In genomic region chr2:171633355-171634097, GRCm38 (mm10) we compare ENCODE assay signal across 10 mouse cellular contexts.
DNase-seq lines count a peak whose midpoint lies in the region; ATAC-seq and TF ChIP-seq lines count a peak whose summit lies in the region.
"Had no signal": no experiment of that assay in that cellular context is flagged by ENCODE, and none has a peak within 500 bp of the region (broad histone marks: within the 10 kb centered on the region; RNA-seq: fewer than 3 reads in every experiment).

No protein-coding gene starts in this region.

- ATAC-seq in kidney, embryonic 14.5 days (ENCODE audit: low FRiP score, low TSS enrichment), result no peak

- no peak overlapping the region for H3K4me3 ChIP-seq in kidney, embryonic 14.5 days (ENCODE audit: low read length)
- H3K4me3 ChIP-seq in kidney, adult 2 months (ENCODE audit: insufficient read depth, low read depth, low read length), result no peak overlapping the region

- no peak overlapping the region for H3K27ac ChIP-seq in kidney, embryonic 14.5 days (ENCODE audit: low read depth, low read length)
- peak overlapping the region; percentile 69 for H3K27ac ChIP-seq in kidney, adult 2 months (ENCODE audit: insufficient read depth, low read depth, low read length)
- H3K27ac ChIP-seq: macrophage had no signal

- H3K9ac ChIP-seq in kidney, embryonic 14.5 days (ENCODE audit: low read depth, low read length), result no peak overlapping the region

- 24% methylated on average over 15 of the region's 15 CpGs for WGBS in kidney, embryonic 14.5 days
- 32% methylated on average over 15 of the region's 15 CpGs for WGBS in kidney, adult 2 months

- H3K4me1 ChIP-seq in kidney, embryonic 14.5 days (ENCODE audit: control insufficient read depth, insufficient read depth, low read length), result no peaks in the 10 kb centered on the region
- H3K4me1 ChIP-seq in kidney, adult 2 months (ENCODE audit: control insufficient read depth, insufficient read depth, low read length), result no peaks in the 10 kb centered on the region

- no peak for TF ChIP-seq CTCF in kidney, adult 2 months (conservative IDR thresholded peaks at IDR 0.05; ENCODE audit: insufficient read depth, insufficient read length, low read depth, low read length)

- no peak overlapping the region for H3K4me2 ChIP-seq in kidney, embryonic 14.5 days (replicated peaks; ENCODE audit: low read depth, low read length)

- no peak for TF ChIP-seq POLR2A in kidney, adult 2 months (IDR thresholded peaks at IDR 0.05; ENCODE audit: low read depth, low read length)

- H3K36me3 ChIP-seq in kidney, embryonic 14.5 days (ENCODE audit: control insufficient read depth, insufficient read depth, low read length), result no peaks in the 10 kb centered on the region
- no peaks in the 10 kb centered on the region for H3K36me3 ChIP-seq in kidney, adult 2 months (ENCODE audit: control insufficient read depth, insufficient read depth, low read length)

- no peaks in the 10 kb centered on the region for H3K9me3 ChIP-seq in kidney, embryonic 14.5 days (ENCODE audit: control insufficient read depth, low read length)

- no peaks in the 10 kb centered on the region for H3K27me3 ChIP-seq in kidney, embryonic 14.5 days (ENCODE audit: control insufficient read depth, insufficient read depth, low read length)
- no peaks in the 10 kb centered on the region for H3K27me3 ChIP-seq in kidney, adult 2 months (replicated peaks; ENCODE audit: control insufficient read depth, insufficient read depth, low read length)

- peak; percentile 64 for DNase-seq in kidney, adult 11 months
- peak; percentile 94 for DNase-seq in forelimb bud, embryonic 11.5 days (ENCODE audit: low read depth, low spot score)
- peak; percentile 82 for DNase-seq in kidney, adult 2 months
- DNase-seq in lung, postnatal 10 days, result peak; percentile 38
- DNase-seq in retina, embryonic 14.5 days (ENCODE audit: low spot score), result no peak
- DNase-seq in right cerebral cortex, adult 2 months (ENCODE audit: low spot score in 2 of 2), result no peak
- no peak for DNase-seq in cerebellum, adult 8-10 months
- DNase-seq: thymus, postnatal 36 days had no signal

Comparison
In these comparisons a context has a peak if more than half of its experiments do, and no peak if none do; other contexts are left out.
1. DNase-seq: peak in kidney, adult 11 months (single experiment), forelimb bud, embryonic 11.5 days (single experiment), kidney, adult 2 months (single experiment) and lung, postnatal 10 days (single experiment); none in retina, embryonic 14.5 days (single experiment), right cerebral cortex, adult 2 months (0 of 2) and cerebellum, adult 8-10 months (single experiment).